Mouse (Mus musculus) gastrocnemius, adult 2 months (tissue): ENCODE measurements around the gene Foxf1. TPM values are rescaled to one million over a fixed set of nuclear protein-coding genes. Genes with fewer than 3 reads are reported as not detected.

Experiments
- DNase-seq: peaks from one replicate; pipeline ENCODE4 v3.0.0; 2022
- H3K27ac ChIP-seq: fragments of 200-600 bp; 2 replicates; pipeline ENCODE4 v1.8.1; 2022; ENCODE audit warnings: mild to moderate bottlenecking
- H3K4me3 ChIP-seq: fragments of 200-600 bp; 2 replicates; pipeline ENCODE4 v1.8.1; 2022; ENCODE audit warnings: mild to moderate bottlenecking, moderate library complexity
- CTCF ChIP-seq: fragments of 200-600 bp; IDR thresholded peaks from 2 replicates; pipeline ENCODE4 v1.8.1; 2022; ENCODE audit warnings: antibody characterized with exemption, mild to moderate bottlenecking, moderate library complexity
- intact Hi-C: fragments of 180-260 bp; cut with DNase I; formaldehyde crosslinking; loops from one replicate; pipeline ENCODE4 v1.15.1; 2025
- total RNA-seq, 2 experiments: library from RNA; stranded (reverse); gene quantifications; 2 replicates each; pipeline ENCODE4 v1.2.3; 2021

Foxf1 gene
- total RNA-seq, 2 experiments from 2014 or later: 0.10 to 0.14 TPM

DNA sequence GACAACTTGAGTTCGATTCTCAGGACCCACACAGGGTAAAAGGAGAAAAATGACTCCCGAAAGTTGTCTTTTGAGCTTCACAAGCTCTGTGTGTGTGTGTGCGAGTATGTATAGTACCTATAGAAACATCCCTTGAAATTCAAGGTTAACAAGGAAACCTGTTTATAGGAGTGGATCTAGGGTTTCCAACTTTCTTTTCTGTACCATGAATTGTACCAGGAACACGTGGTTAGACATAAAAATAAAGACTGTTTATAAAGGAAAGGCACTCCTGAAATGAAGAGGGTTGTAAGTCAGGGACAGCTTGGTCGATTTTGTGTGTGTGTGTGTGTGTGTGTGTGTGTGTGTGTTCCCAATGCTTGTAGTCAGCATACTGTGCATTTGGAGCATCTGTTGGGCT, 24.5 kb downstream of the Foxf1 start:
- DNase-seq: no peak
- Histone ChIP-seq H3K27ac (peak overlapping the region; percentile 94), H3K4me3 (peak overlapping the region; percentile 96)
- TF ChIP-seq CTCF: no peak
- intact Hi-C loops: loop anchor here (10.0 kb wide), 1 partner anchor 434 kb away; no protein-coding TSS in a partner anchor

DNA sequence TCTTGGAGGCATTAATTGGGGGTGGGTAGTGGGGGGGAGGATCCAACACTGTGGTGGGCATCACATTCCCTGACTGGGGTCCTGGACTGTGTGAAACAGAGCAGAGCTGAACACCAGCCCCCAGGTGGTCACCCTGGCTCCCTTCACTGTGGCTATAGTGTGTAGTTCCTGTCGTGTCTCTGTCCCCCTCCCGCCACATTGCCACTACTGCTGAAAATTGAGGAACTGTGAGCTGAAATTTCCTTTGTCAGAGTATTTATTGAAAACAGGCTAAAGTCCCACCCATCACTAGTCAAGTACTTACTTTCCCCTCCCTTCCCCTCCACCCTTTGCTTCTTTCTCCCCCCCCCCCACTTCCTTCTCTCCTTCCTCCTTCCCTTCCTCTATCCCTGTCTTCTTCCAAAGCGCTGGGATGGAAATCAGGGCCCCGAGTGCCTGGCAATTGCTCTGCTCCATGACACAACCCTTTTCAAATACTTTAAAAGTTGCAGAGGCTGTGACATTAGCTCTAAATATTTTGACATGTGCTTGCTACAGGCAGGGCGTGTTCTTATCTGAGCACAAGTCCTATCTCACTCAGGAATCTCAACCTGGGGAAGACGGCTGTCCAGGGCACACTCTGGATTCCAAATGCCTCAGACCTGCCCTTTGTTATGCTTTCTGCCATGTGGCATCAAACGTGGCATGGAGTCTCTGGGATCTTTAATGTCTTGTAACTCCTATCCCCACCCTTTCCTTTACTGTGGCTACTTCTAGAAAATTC, 27.1 kb downstream of the Foxf1 start:
- no peak for TF ChIP-seq CTCF
- no peak overlapping the region for H3K4me3 ChIP-seq
- no peak overlapping the region for H3K27ac ChIP-seq
- DNase-seq: no peak
- intact Hi-C loops: no loop called here

DNA sequence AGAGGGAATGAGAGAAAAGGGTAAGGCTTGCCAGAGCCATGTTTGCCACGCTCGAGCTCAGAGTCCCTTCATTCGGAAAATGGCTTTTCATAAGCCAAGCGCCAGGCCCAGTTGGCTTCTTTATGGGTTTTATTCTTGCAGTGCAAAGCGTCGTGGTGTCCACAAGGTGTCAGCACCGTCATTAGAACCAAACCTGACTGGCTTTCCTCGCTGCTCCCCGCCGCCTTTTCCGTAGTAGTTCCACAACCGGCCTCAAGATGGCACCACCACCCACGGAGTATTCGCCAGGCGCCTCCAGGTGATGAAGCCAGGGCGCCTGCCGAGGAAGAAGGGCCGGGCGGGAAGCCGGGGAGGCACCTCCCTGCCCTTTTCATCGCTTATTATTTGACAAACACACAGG, 29.1 kb downstream of the Foxf1 start:
- H3K4me3 ChIP-seq: no peak overlapping the region
- peak overlapping the region; percentile 51 for H3K27ac ChIP-seq
- DNase-seq: peak; percentile 94
- intact Hi-C loops: loop anchor here (1.0 to 2.0 kb wide), 2 partner anchors 280 to 400 kb away; no protein-coding TSS in a partner anchor
- no peak; the same call in none of the 2 replicates for TF ChIP-seq CTCF

DNA sequence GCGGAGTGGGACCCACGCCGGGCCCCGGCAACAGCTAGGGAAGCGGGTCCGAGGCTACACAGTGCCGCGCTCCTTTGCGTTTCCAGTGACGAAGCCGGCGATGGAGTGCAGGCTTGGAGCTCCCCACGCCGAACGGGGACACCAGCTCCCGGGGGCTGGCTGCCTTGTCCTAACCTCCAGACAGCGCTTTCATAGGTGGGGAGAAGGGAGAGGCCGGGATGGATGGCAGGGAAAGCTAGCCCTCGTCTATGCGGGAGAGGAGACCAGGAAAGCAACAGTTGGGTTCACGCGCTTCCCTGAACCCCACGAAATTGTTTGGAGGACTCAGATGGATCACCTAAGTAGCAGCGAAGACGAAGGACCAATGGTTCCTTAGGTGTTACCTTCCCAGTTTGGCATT, 30.9 kb downstream of the Foxf1 start:
- TF ChIP-seq CTCF: no peak
- Histone ChIP-seq H3K27ac (no peak overlapping the region), H3K4me3 (no peak overlapping the region)
- no peak for DNase-seq
- intact Hi-C loops: loop anchor here (5.0 kb wide), 1 partner anchor 102 kb away; no protein-coding TSS in a partner anchor

DNA sequence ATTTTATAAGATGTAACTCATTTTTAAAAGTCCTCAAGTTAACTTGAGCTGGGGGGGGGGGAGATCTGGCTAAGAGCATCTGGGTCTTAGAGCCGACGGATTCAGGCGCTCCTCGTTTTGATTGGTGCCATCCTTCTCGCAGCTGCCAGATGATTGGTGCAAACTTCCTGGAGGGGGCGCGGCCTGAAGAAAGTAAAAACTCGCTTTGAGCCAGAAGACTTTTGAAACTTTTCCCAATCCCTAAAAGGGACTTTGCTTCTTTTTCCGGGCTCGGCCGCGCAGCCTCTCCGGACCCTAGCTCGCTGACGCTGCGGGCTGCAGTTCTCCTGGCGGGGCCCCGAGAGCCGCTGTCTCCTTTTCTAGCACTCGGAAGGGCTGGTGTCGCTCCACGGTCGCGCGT, 31.8 kb downstream of the Foxf1 start, which contains the start of gene Foxc2:
Foxc2 (plus strand) TSS at position 224 of the 400 bp plus-strand sequence.
- no peak for TF ChIP-seq CTCF
- peak within 1 kb of the TSS; percentile 82 for H3K27ac ChIP-seq
- peak; percentile 86 for DNase-seq
- intact Hi-C loops: loop anchor here (5.0 kb wide), 1 partner anchor 101 kb away; no protein-coding TSS in a partner anchor
- H3K4me3 ChIP-seq: peak within 1 kb of the TSS; percentile 85

DNA sequence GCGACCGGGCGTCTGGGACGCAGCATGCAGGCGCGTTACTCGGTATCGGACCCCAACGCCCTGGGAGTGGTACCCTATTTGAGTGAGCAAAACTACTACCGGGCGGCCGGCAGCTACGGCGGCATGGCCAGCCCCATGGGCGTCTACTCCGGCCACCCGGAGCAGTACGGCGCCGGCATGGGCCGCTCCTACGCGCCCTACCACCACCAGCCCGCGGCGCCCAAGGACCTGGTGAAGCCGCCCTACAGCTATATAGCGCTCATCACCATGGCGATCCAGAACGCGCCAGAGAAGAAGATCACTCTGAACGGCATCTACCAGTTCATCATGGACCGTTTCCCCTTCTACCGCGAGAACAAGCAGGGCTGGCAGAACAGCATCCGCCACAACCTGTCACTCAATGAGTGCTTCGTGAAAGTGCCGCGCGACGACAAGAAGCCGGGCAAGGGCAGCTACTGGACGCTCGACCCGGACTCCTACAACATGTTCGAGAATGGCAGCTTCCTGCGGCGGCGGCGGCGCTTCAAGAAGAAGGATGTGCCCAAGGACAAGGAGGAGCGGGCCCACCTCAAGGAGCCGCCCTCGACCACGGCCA, 32.5 kb downstream of the Foxf1 start:
- DNase-seq: peak; percentile 39

DNA sequence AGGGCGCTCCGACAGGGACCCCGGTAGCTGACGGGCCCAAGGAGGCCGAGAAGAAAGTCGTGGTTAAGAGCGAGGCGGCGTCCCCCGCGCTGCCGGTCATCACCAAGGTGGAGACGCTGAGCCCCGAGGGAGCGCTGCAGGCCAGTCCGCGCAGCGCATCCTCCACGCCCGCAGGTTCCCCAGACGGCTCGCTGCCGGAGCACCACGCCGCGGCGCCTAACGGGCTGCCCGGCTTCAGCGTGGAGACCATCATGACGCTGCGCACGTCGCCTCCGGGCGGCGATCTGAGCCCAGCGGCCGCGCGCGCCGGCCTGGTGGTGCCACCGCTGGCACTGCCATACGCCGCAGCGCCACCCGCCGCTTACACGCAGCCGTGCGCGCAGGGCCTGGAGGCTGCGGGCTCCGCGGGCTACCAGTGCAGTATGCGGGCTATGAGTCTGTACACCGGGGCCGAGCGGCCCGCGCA, 33.0 kb downstream of the Foxf1 start:
- H3K4me3 ChIP-seq: peak overlapping the region; percentile 85
- H3K27ac ChIP-seq: peak overlapping the region; percentile 82
- no peak for TF ChIP-seq CTCF
- intact Hi-C loops: loop anchor here (5.0 kb wide), 1 partner anchor 100 kb away; no protein-coding TSS in a partner anchor
- DNase-seq: no peak

More for the DNA sequence above, 32.5 kb downstream of the Foxf1 start:
- no peak for TF ChIP-seq CTCF
- Histone ChIP-seq H3K27ac (peak overlapping the region; percentile 82), H3K4me3 (peak overlapping the region; percentile 85)
- intact Hi-C loops: loop anchor here (5.0 kb wide), 1 partner anchor 101 kb away; no protein-coding TSS in a partner anchor

DNA sequence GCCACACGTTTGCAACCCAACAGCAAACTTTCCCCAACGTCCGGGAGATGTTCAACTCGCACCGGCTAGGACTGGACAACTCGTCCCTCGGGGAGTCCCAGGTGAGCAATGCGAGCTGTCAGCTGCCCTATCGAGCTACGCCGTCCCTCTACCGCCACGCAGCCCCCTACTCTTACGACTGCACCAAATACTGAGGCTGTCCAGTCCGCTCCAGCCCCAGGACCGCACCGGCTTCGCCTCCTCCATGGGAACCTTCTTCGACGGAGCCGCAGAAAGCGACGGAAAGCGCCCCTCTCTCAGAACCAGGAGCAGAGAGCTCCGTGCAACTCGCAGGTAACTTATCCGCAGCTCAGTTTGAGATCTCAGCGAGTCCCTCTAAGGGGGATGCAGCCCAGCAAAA, 33.7 kb downstream of the Foxf1 start:
- no peak overlapping the region for H3K27ac ChIP-seq
- intact Hi-C loops: loop anchor here (5.0 kb wide), 1 partner anchor 99 kb away; no protein-coding TSS in a partner anchor
- peak overlapping the region; percentile 85 for H3K4me3 ChIP-seq
- no peak for DNase-seq
- TF ChIP-seq CTCF: no peak

DNA sequence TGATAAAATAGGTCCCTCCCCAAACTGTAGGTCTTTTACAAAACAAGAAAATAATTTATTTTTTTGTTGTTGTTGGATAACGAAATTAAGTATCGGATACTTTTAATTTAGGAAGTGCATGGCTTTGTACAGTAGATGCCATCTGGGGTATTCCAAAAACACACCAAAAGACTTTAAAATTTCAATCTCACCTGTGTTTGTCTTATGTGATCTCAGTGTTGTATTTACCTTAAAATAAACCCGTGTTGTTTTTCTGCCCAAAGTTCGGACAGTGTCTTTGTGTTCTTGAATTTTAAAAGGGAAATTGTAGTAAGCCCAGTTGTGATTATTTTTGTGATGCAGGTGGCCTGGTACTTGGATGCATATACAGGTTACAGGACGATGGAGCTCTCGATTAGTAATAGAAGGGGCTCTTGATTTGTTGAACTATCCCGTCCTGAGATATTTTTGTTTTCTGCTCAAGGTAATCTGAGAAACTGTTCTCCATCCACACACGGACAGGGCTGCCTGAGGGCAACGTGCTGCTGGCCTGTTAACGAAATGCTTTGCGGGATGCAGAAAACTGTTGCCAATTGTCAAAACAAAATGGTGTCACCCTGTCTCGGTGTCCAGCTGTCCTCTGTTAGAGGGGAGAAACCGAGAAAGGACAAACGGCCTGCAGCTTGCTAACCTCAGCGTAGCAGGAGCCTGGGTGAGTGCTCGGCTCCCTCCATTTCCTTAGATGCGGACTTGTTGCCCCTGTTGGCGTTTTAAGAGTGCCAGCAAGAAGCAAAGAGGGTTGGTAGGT, 34.6 kb downstream of the Foxf1 start:
- no peak for TF ChIP-seq CTCF
- Histone ChIP-seq H3K27ac (no peak overlapping the region), H3K4me3 (peak overlapping the region; percentile 85)

DNA sequence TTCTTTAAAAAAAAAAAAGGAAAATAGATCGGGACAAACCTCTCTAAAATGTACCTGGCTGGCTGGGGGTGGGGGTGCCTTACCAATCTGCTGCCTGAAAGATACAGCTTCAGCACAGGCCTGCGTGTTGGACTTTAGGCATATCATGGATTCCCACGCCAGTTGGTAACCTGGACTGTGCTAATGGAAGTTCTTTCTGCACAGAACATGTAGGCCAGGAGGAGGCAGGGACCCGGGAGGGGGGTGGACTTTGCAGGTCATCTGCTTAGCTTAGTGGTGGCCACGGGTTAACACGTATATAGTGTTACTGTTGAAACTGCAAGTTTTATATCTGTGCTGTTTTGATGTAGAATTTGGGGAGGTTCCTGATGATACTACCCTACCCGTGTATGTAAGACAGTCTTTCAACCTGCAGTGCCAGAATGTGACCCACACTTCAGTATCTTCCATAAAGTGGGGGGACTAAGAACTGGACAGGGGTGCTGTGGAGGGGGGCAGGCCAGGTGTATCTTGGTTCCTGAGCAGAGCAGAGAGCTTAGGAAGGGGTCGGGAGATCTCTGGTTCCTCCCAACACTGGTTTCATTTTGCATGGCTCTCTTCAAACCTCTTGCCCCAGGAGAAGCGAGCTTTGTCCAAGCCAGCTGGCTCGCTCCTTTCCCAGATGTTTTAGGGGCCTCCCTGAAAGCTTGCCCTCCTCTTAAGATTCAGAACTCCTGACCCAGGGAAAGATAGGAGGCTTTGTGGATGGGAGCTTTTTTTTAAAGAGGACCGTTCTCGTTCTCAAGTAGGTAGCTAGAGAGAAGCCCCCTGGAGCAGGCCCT, 35.7 kb downstream of the Foxf1 start:
- intact Hi-C loops: loop anchor here (5.0 kb wide), 1 partner anchor 97 kb away; no protein-coding TSS in a partner anchor
- Histone ChIP-seq H3K4me3 (no peak overlapping the region), H3K27ac (no peak overlapping the region)
- no peak for DNase-seq
- no peak for TF ChIP-seq CTCF

More for the DNA sequence above, 34.6 kb downstream of the Foxf1 start:
- intact Hi-C loops: loop anchor here (5.0 kb wide), 1 partner anchor 98 kb away; no protein-coding TSS in a partner anchor
- no peak for DNase-seq
